Mouse (Mus musculus): ENCODE results near the gene Gm42688.

Gm42688 gene

DNA sequence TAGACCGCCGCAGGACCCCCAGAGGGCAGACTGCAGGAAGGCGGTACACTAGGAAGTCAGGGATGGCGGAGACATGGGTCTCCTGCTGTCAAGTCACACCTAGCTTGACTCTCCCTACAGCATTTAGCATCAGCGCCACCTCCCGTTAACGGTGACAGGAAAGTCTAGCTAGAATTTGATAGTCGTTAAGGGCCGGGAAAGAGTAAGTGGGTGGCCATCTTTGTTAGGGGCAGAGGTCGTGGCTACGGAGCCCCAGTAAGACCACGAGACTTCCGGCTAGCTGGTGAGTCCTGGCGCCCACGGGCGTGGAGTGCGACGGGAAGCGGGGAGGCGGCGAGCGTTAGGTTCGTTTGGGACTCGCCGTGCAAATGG lies at the start of gene Gm42688, which contains the start of gene Ccdc142:
Gene Gm42688, plus strand, starts transcription at position 302 of the 372 bp plus-strand sequence.
Gene Ccdc142, plus strand, starts transcription at position 286 of the 372 bp plus-strand sequence.
- DNase-seq (ENCODE audit: low spot score in 2 of 2) = peak; percentile 92 to 95

DNA sequence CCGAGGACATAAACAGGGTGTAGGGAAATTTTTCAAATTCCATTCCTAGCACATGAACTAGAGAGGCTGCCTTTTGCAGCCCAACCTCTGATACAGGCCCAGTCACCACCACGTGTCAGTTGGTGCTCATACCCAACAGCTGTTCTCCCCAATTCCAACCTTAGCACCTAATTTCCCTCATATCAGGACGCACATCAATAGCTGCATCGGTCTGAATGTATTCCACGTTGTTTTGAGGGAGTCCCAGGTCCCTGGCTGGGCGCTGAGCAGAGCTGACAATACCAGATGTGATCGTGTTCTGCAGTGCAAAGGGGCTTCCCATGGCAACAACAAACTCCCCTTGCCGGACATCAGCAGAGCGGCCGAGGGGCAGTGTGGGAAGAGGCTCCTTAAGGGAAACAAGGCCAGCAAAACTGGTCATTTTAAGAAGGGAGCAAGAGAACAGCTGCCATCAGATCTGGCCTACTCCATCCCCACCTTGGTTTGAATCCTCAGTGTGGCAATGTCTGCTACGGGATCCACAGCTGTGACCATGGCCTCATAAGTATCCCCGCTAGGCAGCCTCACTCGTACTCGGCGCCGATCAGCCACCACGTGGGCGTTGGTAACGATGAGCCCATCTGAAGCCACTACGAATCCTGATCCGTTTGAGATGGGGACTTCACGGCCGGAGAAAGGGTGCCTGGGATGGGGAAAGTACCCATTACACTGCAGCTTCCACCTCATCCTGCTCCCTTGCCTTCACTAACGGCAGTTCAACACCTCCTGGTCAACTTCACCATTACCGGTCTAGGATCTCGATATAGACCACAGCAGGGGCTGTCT lies 48.1 kb upstream of the Gm42688 start:
- peak in 1 of 2 experiments; percentile 38 for DNase-seq (ENCODE audit: low spot score in 2 of 2)

- peak; percentile 98 to 99 for DNase-seq (ENCODE audit: low spot score in 2 of 2)
Measured at GRCm38 (mm10) chr6:83054074-83054851, 47.2 kb upstream of the Gm42688 start, which contains the start of gene Aup1. Aup1 (plus strand) TSS chr6:83054521.

- DNase-seq (ENCODE audit: low spot score in 2 of 2) = peak; percentile 42 to 57
Measured at GRCm38 (mm10) chr6:83054871-83055431, 46.5 kb upstream of the Gm42688 start, which contains the start of gene Htra2. Htra2 (minus strand) TSS chr6:83055273.

DNA sequence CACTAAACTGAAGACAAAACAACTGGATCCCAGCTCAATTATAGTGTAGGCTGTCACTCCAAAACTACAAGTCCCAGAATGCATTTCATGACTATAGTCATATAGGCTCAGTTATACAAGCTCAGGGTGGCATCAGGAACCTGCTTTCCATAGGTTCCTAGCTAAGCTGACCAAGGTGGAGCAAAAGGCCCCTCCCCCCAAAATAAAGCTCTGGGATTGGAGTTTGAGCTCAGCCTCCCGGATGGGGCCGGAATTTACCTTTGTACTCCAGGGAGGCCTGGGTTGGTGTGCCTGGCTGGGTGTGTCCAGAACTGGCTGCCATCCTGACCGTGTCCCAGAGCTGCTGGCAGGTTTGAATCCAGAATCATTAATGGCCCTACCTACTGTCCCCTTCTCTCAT lies 43.6 kb upstream of the Gm42688 start, which contains the start of gene Dqx1:
Gene Dqx1, plus strand, starts transcription at position 55 of the 400 bp plus-strand sequence.
- DNase-seq (ENCODE audit: low spot score in 2 of 2) = no peak

GRCm38 (mm10) chr6:83058725-83059124 lies 42.7 kb upstream of the Gm42688 start:
- DNase-seq (ENCODE audit: low spot score in 2 of 2) = no peak

DNA sequence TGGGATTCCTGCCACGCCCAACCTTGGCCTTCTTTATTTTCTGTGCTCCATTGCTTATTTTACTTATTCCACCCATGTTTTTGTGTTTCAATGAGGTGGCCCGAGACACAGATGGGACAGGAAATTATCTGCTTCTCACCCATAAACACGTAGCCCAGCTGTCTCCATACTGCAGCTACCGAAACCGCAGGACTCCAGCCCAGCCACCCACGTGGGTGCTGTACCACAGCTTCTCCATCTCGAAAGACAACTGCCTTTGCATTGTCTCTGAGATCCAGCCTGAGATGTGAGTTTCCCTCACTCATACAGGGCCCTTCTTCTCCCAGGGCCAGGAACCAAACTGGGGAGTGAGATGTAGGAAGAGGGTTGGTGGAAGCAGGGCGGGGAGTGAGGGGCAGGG lies 35.4 kb upstream of the Gm42688 start:
- DNase-seq (ENCODE audit: low spot score in 2 of 2) = peak in 1 of 2 experiments; percentile 28

DNA sequence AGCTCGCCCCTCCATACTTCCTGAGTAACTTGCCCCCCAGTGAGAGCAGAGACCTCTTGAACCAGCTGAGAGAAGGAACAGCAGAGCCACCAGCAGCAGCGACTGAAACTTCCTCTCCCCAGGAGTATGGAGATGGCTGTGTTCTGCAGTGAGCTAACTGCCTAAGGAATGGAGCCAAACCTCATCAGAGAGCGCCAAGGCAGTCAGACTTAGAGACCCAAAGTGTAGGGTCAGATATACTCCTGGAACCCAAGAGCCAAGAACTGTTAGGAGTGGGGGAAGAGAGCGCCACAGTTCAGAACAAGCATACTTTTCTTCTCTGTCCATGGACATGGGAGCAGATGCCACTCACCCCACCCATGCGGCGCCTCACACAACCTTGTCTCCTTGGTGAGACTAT lies 35.0 kb upstream of the Gm42688 start:
- no peak for DNase-seq (ENCODE audit: low spot score in 2 of 2)

DNA sequence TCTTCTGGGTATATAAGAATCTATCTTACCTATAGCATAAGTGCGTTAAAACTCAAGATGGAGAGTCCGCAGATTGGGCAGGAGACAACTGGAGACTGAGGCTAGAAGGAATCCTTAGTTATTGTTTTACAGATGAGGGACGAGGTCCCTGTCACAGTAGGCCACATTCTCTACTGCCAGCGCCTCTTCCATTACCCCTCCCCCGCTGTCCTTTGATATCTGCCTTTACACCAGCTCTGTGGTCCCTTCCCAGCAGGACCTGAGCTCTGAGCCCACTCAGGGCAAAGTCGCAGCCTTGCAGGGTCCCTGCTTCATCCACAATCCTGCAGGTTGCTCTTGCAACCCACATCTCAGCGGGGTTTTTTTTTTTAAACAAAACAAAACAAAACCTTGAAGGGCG lies 33.2 kb upstream of the Gm42688 start:
- no peak for DNase-seq (ENCODE audit: low spot score in 2 of 2)

DNA sequence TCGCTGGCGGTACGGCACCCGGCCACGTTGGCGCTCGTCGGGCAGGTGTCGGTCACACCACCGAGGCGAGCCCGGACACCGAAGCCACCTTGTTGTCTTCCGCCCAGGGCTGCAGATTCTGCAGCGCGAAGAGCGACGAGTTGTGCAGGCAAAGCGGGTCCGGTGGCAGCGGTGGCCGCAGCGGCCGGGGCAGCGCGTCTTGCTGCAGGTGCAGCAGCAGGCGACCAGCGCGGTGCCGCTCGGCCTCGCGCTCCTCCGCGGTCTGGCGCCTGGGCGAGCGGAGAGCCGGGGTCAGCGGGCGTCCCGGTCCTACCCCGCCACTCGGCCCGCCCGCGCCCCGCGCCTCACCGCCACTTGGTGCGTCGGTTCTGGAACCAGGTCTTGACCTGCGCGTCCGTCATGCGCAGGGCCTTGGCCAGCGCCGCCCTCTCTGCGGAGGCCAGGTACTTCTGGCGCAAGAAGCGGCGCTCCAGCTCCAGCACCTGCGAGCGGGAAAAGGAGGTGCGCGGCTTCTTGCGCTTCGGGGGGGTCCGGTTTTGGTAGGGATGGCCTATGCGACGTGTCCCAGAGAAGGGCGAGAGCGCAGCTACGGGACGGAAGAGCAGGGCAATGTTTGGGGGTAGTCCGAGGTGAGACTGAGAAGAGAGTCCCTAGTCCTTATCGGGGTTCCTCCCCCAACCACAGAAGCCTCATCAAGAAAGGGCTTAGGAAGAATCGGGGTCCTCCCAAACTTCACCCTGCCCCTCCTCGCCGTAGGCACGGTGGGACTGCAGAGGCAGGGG lies 32.5 kb upstream of the Gm42688 start:
- DNase-seq (ENCODE audit: low spot score in 2 of 2) = no peak

GRCm38 (mm10) chr6:83069488-83070246 lies 31.8 kb upstream of the Gm42688 start:
- DNase-seq (ENCODE audit: low spot score in 2 of 2) = no peak

GRCm38 (mm10) chr6:83070247-83070310 lies 31.3 kb upstream of the Gm42688 start, which contains the start of gene Tlx2:
Tlx2 (minus strand) TSS chr6:83070293.
- DNase-seq (ENCODE audit: low spot score in 2 of 2) = no peak

DNA sequence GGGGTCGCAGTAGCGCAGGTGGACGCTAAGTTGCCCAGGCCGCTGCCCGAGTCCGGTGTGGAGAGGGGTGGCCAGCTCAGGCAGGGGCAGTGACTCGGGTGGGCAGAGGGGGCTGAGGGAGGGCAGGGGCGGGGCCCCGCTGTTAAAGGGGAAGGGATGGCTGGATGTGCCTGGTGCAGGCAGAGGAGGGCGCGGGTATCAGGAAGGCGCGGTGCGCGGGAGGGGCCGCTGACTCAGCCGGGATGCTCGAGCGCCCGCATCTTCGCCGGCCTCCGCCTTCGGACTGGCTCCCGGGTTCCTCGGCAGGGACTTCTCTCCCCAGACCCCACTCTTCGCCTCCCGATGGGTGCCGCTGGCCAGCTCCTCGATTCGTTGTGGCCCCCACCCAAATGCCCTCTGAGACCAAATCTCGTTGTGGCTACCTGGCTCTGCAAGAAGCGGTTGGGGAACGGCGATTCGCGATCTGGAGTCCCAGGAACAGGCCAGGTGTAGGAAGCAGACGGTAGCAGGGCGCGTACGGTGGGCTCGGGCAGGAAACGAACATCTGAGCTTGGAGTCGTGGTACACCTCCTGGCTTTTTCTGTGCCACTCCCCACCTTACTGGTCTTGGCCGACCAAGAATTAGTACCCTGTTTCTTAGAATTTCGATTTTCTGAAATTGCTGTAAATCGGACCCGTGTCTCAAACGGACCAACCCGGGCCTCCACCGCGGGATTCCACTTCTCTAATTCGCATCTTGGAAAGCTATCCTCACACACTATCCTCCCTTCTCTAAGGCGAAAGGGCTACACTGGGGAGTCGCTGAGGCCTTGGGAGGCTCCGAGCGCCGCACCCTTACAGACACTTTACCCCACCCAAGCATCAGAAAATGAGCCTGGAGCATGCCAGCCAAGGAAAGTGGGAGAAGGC lies 30.9 kb upstream of the Gm42688 start:
- DNase-seq (ENCODE audit: low spot score in 2 of 2) = no peak

- DNase-seq (ENCODE audit: low spot score in 2 of 2) = no peak
Measured at GRCm38 (mm10) chr6:83071220-83071619, 30.2 kb upstream of the Gm42688 start.

- DNase-seq (ENCODE audit: low spot score in 2 of 2) = peak in 1 of 2 experiments; percentile 29
Measured at GRCm38 (mm10) chr6:83074979-83075378, 26.4 kb upstream of the Gm42688 start.

- DNase-seq (ENCODE audit: low spot score in 2 of 2) = peak in 1 of 2 experiments; percentile 28
Measured at GRCm38 (mm10) chr6:83077630-83078323, 23.6 kb upstream of the Gm42688 start, which contains the start of gene Pcgf1. Pcgf1 (plus strand) TSS chr6:83077869.

- DNase-seq (ENCODE audit: low spot score in 2 of 2) = peak; percentile 97 to 99
Measured at GRCm38 (mm10) chr6:83078324-83078858, 23.0 kb upstream of the Gm42688 start.

GRCm38 (mm10) chr6:83080210-83080609 lies 21.2 kb upstream of the Gm42688 start:
- DNase-seq (ENCODE audit: low spot score in 2 of 2) = no peak

DNA sequence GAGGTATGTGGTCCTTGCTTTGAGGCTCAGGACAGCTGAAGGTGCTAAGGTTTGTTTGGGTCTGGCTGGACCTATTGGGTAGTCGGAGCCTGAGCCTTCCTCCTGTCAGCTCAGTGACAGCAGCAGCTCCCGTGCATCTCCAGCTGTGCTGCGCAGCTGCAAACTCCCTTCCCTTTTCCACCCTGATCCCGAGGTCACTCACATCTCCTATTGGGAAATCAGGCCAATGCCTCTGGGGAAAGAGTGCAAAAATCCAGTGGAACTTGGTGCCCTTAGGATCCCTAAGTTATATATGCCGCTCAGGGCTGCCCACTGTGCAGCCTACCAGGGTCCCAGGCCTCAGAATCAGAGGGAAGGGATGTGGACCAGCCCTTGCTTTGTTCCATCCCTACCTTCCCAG lies 17.9 kb upstream of the Gm42688 start:
- DNase-seq (ENCODE audit: low spot score in 2 of 2) = no peak
